Mouse (Mus musculus): ENCODE measurements around the gene Fcgrt.

GRCm38 (mm10) chr7:45148534-45149098 is 45.0 kb upstream of the Fcgrt start:
- TF ChIP-seq EP300 (IDR thresholded peaks at IDR 0.05) (no peak), CTCF (IDR thresholded peaks at IDR 0.05) (no peak)
